Mouse (Mus musculus) ES-Bruce4 (cell line): Measurements from ENCODE around the gene Pde6d. TPM values are rescaled to one million over a fixed set of nuclear protein-coding genes. Genes with fewer than 3 reads are reported as not detected.

Source experiments
- H3K27ac ChIP-seq: 2 replicates; pipeline ENCODE4 v1.5.1; 2012; ENCODE audit warnings: low read length, inconsistent platforms; ENCODE audit not compliant: insufficient read depth
- H3K27me3 ChIP-seq: 2 replicates; pipeline ENCODE4 v1.6.1; 2012; ENCODE audit warnings: mild to moderate bottlenecking, low read length, inconsistent platforms; ENCODE audit not compliant: control insufficient read depth, poor library complexity, insufficient read depth, severe bottlenecking
- H3K36me3 ChIP-seq: 2 replicates; pipeline ENCODE4 v1.6.1; 2012; ENCODE audit warnings: inconsistent platforms, mild to moderate bottlenecking, low read length, moderate library complexity; ENCODE audit not compliant: control insufficient read depth, poor library complexity, insufficient read depth, severe bottlenecking
- H3K4me1 ChIP-seq: one replicate; pipeline ENCODE4 v1.8.1; 2011; ENCODE audit warnings: low read length; ENCODE audit not compliant: control insufficient read depth, insufficient read depth
- H3K4me3 ChIP-seq: 2 replicates; pipeline ENCODE4 v1.5.1; 2011; ENCODE audit warnings: low read depth, mild to moderate bottlenecking, low read length
- H3K9ac ChIP-seq: 2 replicates; pipeline ENCODE4 v1.6.1; 2012; ENCODE audit warnings: low read depth, mild to moderate bottlenecking, inconsistent platforms; ENCODE audit not compliant: poor library complexity, severe bottlenecking
- H3K9me3 ChIP-seq: replicated peaks from 2 replicates; pipeline ENCODE4 v1.6.1; 2012; ENCODE audit warnings: mild to moderate bottlenecking, low read length, inconsistent platforms; ENCODE audit not compliant: control insufficient read depth, poor library complexity, insufficient read depth, severe bottlenecking
- CTCF ChIP-seq: IDR thresholded peaks from one replicate; pipeline ENCODE4 v1.8.1; 2011; ENCODE audit warnings: low read depth, low read length
- EP300 ChIP-seq: IDR thresholded peaks from 2 replicates; pipeline ENCODE4 v1.6.1; 2011; ENCODE audit warnings: low read depth, low read length; ENCODE audit not compliant: insufficient read depth
- POLR2A ChIP-seq: IDR thresholded peaks from one replicate; pipeline ENCODE4 v1.8.1; 2011; ENCODE audit warnings: low read length; ENCODE audit not compliant: insufficient read depth
- polyA plus RNA-seq: library from polyadenylated mRNA; stranded (reverse); fragments of >200 nt; gene quantifications from 2 replicates; pipeline ENCODE4 v1.2.4, GENCODE M21; 2011; ENCODE audit warnings: low read depth; ENCODE audit not compliant: missing spikeins, insufficient read depth, insufficient read length

Pde6d gene
- polyA plus RNA-seq, 1 experiment = 23.5 TPM

DNA sequence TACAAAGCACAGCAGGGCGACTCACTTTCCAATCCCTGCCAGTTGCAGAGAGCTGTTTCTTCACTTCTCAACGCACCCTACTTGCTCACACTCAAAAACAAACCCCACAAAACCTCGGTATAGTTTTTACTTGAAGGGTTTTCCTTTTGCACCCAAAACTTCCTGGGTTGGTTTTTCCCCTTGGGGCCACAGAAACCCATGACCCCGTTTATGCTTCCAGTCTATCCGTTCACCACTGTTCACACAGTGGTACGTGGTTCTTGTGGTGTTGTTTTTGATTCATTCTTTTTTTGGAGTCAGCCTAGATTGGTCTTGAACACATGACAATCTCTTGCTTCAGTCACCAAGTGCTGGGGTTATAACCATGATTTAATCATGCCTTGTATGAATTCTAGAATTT lies 2.0 kb downstream of the Pde6d start:
- H3K4me1 ChIP-seq = no peaks in the 10 kb centered on the region
- no peak overlapping the region for H3K27ac ChIP-seq
- H3K4me3 ChIP-seq = no peak overlapping the region
- H3K36me3 ChIP-seq = no peaks in the 10 kb centered on the region
- TF ChIP-seq POLR2A (no peak), CTCF (no peak), EP300 (no peak)
- no peak overlapping the region for H3K9ac ChIP-seq
- H3K9me3 ChIP-seq = no peaks in the 10 kb centered on the region
- H3K27me3 ChIP-seq = no peaks in the 10 kb centered on the region

DNA sequence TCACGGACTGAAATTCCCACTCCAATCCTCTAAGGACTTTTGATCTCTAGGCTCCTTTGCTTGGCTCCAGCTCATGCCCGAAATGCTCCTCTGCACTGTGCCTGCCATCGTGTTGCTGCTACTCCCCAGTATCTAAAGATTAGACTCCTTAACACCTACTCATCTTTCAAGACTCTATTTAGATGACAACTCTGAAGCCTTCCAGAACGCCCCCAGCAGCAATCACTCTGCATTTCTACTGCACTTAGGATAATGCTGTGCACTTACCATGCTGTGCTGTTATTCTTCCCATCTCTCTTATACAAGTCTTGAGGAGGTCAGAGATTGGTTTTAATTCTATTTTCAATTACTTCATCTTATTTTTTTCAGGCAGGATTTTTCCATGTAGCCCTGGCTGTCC lies 10.5 kb downstream of the Pde6d start:
- TF ChIP-seq EP300 (no peak), CTCF (no peak), POLR2A (no peak)
- no peak overlapping the region for H3K27ac ChIP-seq
- H3K36me3 ChIP-seq = no peaks in the 10 kb centered on the region

DNA sequence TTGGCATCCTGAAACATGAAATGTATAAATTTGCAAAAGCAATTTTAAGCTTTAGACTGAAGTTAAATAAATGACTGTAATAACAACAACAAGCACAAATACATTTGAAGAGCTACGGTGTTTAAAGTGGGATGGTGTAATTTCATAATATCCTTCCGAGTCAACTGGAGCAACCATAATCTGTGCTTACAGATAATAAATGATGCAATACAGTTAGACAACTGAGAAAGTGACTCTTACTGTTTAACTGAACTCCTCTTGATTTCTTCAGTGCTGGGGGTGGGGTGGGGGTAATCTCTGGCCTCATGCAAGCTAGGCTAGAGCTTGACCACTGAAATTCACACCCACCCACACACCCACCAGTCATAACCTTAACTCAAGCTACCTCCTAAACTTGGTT lies 11.0 kb downstream of the Pde6d start:
- H3K9ac ChIP-seq = no peak overlapping the region
- TF ChIP-seq CTCF (no peak), POLR2A (no peak), EP300 (no peak)
- H3K36me3 ChIP-seq = no peaks in the 10 kb centered on the region
- H3K9me3 ChIP-seq = no peaks in the 10 kb centered on the region
- H3K4me1 ChIP-seq = no peaks in the 10 kb centered on the region
- no peak overlapping the region for H3K27ac ChIP-seq
- H3K27me3 ChIP-seq = no peaks in the 10 kb centered on the region
- no peak overlapping the region for H3K4me3 ChIP-seq

More for the DNA sequence above, 10.5 kb downstream of the Pde6d start:
- Histone ChIP-seq H3K4me1 (no peaks in the 10 kb centered on the region), H3K9ac (no peak overlapping the region), H3K9me3 (no peaks in the 10 kb centered on the region), H3K4me3 (no peak overlapping the region), H3K27me3 (no peaks in the 10 kb centered on the region)

DNA sequence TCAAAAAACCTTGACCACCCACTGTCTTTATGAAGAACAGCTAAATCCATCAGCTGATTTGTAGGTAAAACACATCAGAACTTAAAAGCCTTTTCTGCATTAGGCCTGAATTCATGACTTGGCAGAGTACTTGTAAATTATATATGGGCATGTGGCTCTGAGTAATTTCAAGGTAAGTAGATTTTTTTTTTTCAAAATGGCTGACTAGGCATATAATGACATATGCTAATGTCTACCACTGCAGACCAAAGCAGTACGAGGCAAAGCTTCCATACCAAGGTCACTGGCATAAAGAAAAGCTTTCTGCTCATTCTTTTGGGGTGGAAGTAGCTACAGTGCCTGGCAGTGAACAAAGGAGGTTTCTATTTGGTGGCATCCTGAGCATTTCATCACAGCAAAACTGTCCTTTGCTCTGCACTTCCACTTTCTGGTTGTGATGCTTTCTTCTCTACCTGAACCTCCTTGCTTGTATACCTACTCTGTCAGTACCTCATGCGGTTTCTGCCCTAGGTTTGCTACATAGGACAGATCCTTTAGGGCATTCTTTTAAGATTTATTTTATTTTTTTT lies 13.1 kb downstream of the Pde6d start:
- H3K36me3 ChIP-seq = no peaks in the 10 kb centered on the region
- no peaks in the 10 kb centered on the region for H3K4me1 ChIP-seq
- no peaks in the 10 kb centered on the region for H3K27me3 ChIP-seq
- H3K9ac ChIP-seq = no peak overlapping the region
- no peak for TF ChIP-seq EP300
- no peak for TF ChIP-seq CTCF
- TF ChIP-seq POLR2A = no peak
- H3K27ac ChIP-seq = no peak overlapping the region
- no peak overlapping the region for H3K4me3 ChIP-seq
- H3K9me3 ChIP-seq = no peaks in the 10 kb centered on the region

DNA sequence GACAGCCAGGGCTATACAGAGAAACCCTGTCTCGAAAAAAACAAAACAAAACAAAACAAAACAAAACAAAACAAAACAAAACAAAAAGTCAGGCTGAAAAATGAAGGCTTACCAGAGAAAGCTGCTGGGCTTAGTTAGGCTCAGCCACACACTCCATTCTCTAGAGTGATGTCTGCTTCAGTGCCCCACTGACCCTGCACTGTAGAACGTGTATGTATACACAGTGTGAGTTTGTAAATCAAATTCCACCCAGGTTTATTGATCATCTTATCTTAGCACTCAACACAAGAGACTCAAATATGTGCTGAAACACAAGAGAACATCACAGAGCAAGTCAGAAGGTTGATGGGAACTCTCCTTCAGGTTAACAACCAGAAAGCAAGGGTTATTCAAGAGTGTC lies 14.0 kb downstream of the Pde6d start:
- Histone ChIP-seq H3K9ac (no peak overlapping the region), H3K4me3 (no peak overlapping the region), H3K9me3 (no peaks in the 10 kb centered on the region), H3K27ac (no peak overlapping the region), H3K36me3 (no peaks in the 10 kb centered on the region), H3K4me1 (no peaks in the 10 kb centered on the region), H3K27me3 (no peaks in the 10 kb centered on the region)
- no peak for TF ChIP-seq EP300
- TF ChIP-seq CTCF = no peak
- no peak for TF ChIP-seq POLR2A

DNA sequence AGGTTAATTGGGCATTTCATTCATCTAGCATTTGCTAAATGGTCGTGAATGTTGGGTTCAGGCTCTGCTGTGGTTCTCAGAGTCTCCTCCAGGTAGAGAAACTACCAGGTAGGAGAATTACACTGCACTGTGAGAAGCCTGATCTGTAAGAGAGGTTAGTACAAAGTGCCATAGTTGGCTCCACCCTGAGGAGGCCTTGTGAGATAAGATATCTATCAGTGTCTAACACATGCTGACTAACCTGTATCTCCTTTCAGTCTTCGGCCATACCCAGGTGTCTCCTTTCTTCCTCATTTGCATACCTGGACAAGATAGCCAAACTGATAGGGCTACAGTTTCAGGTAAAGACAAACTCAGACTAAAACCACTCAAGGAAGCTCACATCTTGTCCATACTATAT lies 19.8 kb downstream of the Pde6d start:
- Histone ChIP-seq H3K27ac (no peak overlapping the region), H3K36me3 (no peaks in the 10 kb centered on the region; the same call in 1 of the 2 replicates), H3K9me3 (no peaks in the 10 kb centered on the region), H3K9ac (no peak overlapping the region), H3K4me3 (no peak overlapping the region), H3K27me3 (no peaks in the 10 kb centered on the region), H3K4me1 (no peaks in the 10 kb centered on the region)
- TF ChIP-seq CTCF = no peak
- no peak for TF ChIP-seq POLR2A
- TF ChIP-seq EP300 = no peak
